25 mouse cellular contexts compared by ENCODE assay signal in genomic region chr9:49704196-49704967, GRCm38 (mm10).
DNase-seq lines count a peak whose midpoint lies in the region; ATAC-seq and TF ChIP-seq lines count a peak whose summit lies in the region.
"Had no signal": no experiment of that assay in that cellular context is flagged by ENCODE, and none has a peak within 500 bp of the region (broad histone marks: within the 10 kb centered on the region; RNA-seq: fewer than 3 reads in every experiment).

No protein-coding gene starts in this region.

- peaks cover 38% of the 10 kb centered on the region for H3K4me1 ChIP-seq in hindbrain, embryonic 13.5 days (replicated peaks)
- no peaks in the 10 kb centered on the region for H3K4me1 ChIP-seq in hindbrain, embryonic 11.5 days (replicated peaks; ENCODE audit: control insufficient read depth, insufficient read depth, low read length)
- no peaks in the 10 kb centered on the region for H3K4me1 ChIP-seq in liver, postnatal 0 days (ENCODE audit: insufficient read depth)
- no peaks in the 10 kb centered on the region for H3K4me1 ChIP-seq in liver, embryonic 12.5 days
- H3K4me1 ChIP-seq in hindbrain, embryonic 16.5 days (ENCODE audit: control insufficient read depth, insufficient read depth, low read depth, low read length) = peaks cover 4% of the 10 kb centered on the region; the same call in 1 of the 2 replicates
- H3K4me1 ChIP-seq in forebrain, embryonic 16.5 days (replicated peaks; ENCODE audit: control insufficient read depth, insufficient read depth, low read length) = no peaks in the 10 kb centered on the region
- H3K4me1 ChIP-seq: embryonic facial prominence, embryonic 15.5 days; limb, embryonic 15.5 days; liver, embryonic 15.5 days had no signal

- peak overlapping the region; percentile 49 for H3K27ac ChIP-seq in hindbrain, embryonic 13.5 days
- no peak overlapping the region for H3K27ac ChIP-seq in hindbrain, embryonic 11.5 days (ENCODE audit: low read depth, low read length)
- no peak overlapping the region for H3K27ac ChIP-seq in liver, postnatal 0 days (ENCODE audit: low read depth)
- H3K27ac ChIP-seq in liver, embryonic 12.5 days = no peak overlapping the region
- no peak overlapping the region for H3K27ac ChIP-seq in hindbrain, embryonic 16.5 days (ENCODE audit: low read depth, low read length)
- no peak overlapping the region for H3K27ac ChIP-seq in forebrain, embryonic 16.5 days (ENCODE audit: low read length)
- H3K27ac ChIP-seq: embryonic facial prominence, embryonic 15.5 days; forebrain, embryonic 15.5 days; heart, adult 2 months; limb, embryonic 15.5 days; liver, embryonic 15.5 days; macrophage; stomach, postnatal 0 days had no signal

- no peak for TF ChIP-seq CTCF in liver, postnatal 0 days (IDR thresholded peaks at IDR 0.05; ENCODE audit: low read depth)

- no peak overlapping the region for H3K4me3 ChIP-seq in hindbrain, embryonic 13.5 days
- H3K4me3 ChIP-seq in hindbrain, embryonic 11.5 days (ENCODE audit: low read depth, low read length) = no peak overlapping the region
- no peak overlapping the region for H3K4me3 ChIP-seq in liver, postnatal 0 days (ENCODE audit: low read depth, low read length)
- no peak overlapping the region for H3K4me3 ChIP-seq in liver, embryonic 12.5 days
- no peak overlapping the region for H3K4me3 ChIP-seq in hindbrain, embryonic 16.5 days (ENCODE audit: low read length)
- H3K4me3 ChIP-seq in forebrain, embryonic 16.5 days (replicated peaks; ENCODE audit: low read length) = no peak overlapping the region
- H3K4me3 ChIP-seq: embryonic facial prominence, embryonic 15.5 days; forebrain, embryonic 15.5 days; heart, adult 2 months; limb, embryonic 15.5 days; liver, embryonic 15.5 days; myocyte had no signal

- peaks cover 15% of the 10 kb centered on the region for H3K36me3 ChIP-seq in hindbrain, embryonic 13.5 days
- no peaks in the 10 kb centered on the region for H3K36me3 ChIP-seq in hindbrain, embryonic 11.5 days (ENCODE audit: control insufficient read depth, insufficient read depth, low read length)
- no peaks in the 10 kb centered on the region for H3K36me3 ChIP-seq in liver, postnatal 0 days (replicated peaks; ENCODE audit: insufficient read depth, low read length)
- H3K36me3 ChIP-seq in liver, embryonic 12.5 days = no peaks in the 10 kb centered on the region
- H3K36me3 ChIP-seq in hindbrain, embryonic 16.5 days (ENCODE audit: control insufficient read depth, insufficient read depth, low read length) = peaks cover 4% of the 10 kb centered on the region; the same call in 1 of the 2 replicates
- H3K36me3 ChIP-seq in forebrain, embryonic 16.5 days (ENCODE audit: control insufficient read depth, insufficient read depth) = no peaks in the 10 kb centered on the region
- H3K36me3 ChIP-seq: embryonic facial prominence, embryonic 15.5 days; forebrain, embryonic 15.5 days; limb, embryonic 15.5 days; liver, embryonic 15.5 days had no signal

- no peak overlapping the region for H3K9ac ChIP-seq in hindbrain, embryonic 13.5 days
- no peak overlapping the region for H3K9ac ChIP-seq in hindbrain, embryonic 11.5 days (ENCODE audit: low read depth, low read length)
- H3K9ac ChIP-seq in liver, postnatal 0 days (replicated peaks) = no peak overlapping the region
- H3K9ac ChIP-seq in liver, embryonic 12.5 days = no peak overlapping the region
- no peak overlapping the region for H3K9ac ChIP-seq in hindbrain, embryonic 16.5 days (ENCODE audit: low read depth, low read length)
- H3K9ac ChIP-seq in forebrain, embryonic 16.5 days (replicated peaks; ENCODE audit: low read depth, low read length) = no peak overlapping the region
- H3K9ac ChIP-seq: embryonic facial prominence, embryonic 15.5 days; forebrain, embryonic 15.5 days; limb, embryonic 15.5 days; liver, embryonic 15.5 days had no signal

- no peaks in the 10 kb centered on the region for H3K9me3 ChIP-seq in hindbrain, embryonic 13.5 days
- H3K9me3 ChIP-seq in hindbrain, embryonic 11.5 days (ENCODE audit: control insufficient read depth, low read length) = no peaks in the 10 kb centered on the region
- no peaks in the 10 kb centered on the region for H3K9me3 ChIP-seq in liver, postnatal 0 days (ENCODE audit: low read length)
- H3K9me3 ChIP-seq in liver, embryonic 12.5 days (replicated peaks) = no peaks in the 10 kb centered on the region
- no peaks in the 10 kb centered on the region for H3K9me3 ChIP-seq in hindbrain, embryonic 16.5 days (ENCODE audit: control insufficient read depth, low read length)
- H3K9me3 ChIP-seq in forebrain, embryonic 16.5 days (ENCODE audit: control insufficient read depth, low read length) = no peaks in the 10 kb centered on the region
- H3K9me3 ChIP-seq: embryonic facial prominence, embryonic 15.5 days; forebrain, embryonic 15.5 days; limb, embryonic 15.5 days; liver, embryonic 15.5 days had no signal

- no peak for TF ChIP-seq EP300 in liver, postnatal 0 days (IDR thresholded peaks at IDR 0.05; ENCODE audit: low read depth)

- ATAC-seq in hindbrain, embryonic 13.5 days (ENCODE audit: low FRiP score) = 0 out of 2 replicates have a peak, but pooled peaks have one; percentile 25
- no peak for ATAC-seq in hindbrain, embryonic 11.5 days (ENCODE audit: low FRiP score)
- no peak for ATAC-seq in liver, postnatal 0 days
- ATAC-seq in liver, embryonic 12.5 days = no peak
- ATAC-seq in hindbrain, embryonic 16.5 days = peak; percentile 44; the same call in 1 of the 2 replicates
- no peak for ATAC-seq in forebrain, embryonic 16.5 days
- ATAC-seq: CD4-positive, CD25-positive, alpha-beta regulatory T cell, adult 4 months; forebrain, embryonic 15.5 days; inflammation-experienced regulatory T-cells, adult 6 months; lung, postnatal 0 days had no signal

- H3K27me3 ChIP-seq in hindbrain, embryonic 13.5 days = no peaks in the 10 kb centered on the region
- no peaks in the 10 kb centered on the region for H3K27me3 ChIP-seq in hindbrain, embryonic 11.5 days (ENCODE audit: control insufficient read depth, insufficient read depth, low read length)
- H3K27me3 ChIP-seq in liver, postnatal 0 days (ENCODE audit: insufficient read depth, low read length) = no peaks in the 10 kb centered on the region
- H3K27me3 ChIP-seq in liver, embryonic 12.5 days (replicated peaks) = no peaks in the 10 kb centered on the region
- no peaks in the 10 kb centered on the region for H3K27me3 ChIP-seq in hindbrain, embryonic 16.5 days (replicated peaks; ENCODE audit: control insufficient read depth, insufficient read depth, low read length)
- no peaks in the 10 kb centered on the region for H3K27me3 ChIP-seq in forebrain, embryonic 16.5 days (replicated peaks; ENCODE audit: control insufficient read depth, insufficient read depth, low read length)
- H3K27me3 ChIP-seq: embryonic facial prominence, embryonic 15.5 days; forebrain, embryonic 15.5 days; limb, embryonic 15.5 days; liver, embryonic 15.5 days had no signal

- 72% methylated on average over 9 of the region's 9 CpGs for WGBS in hindbrain, embryonic 13.5 days
- 81% methylated on average over 9 of the region's 9 CpGs for WGBS in hindbrain, embryonic 11.5 days
- WGBS in liver, postnatal 0 days (ENCODE audit: insufficient replicate concordance) = 78% methylated on average over 9 of the region's 9 CpGs
- WGBS in liver, embryonic 12.5 days (ENCODE audit: insufficient replicate concordance) = 69% methylated on average over 9 of the region's 9 CpGs
- 76% methylated on average over 9 of the region's 9 CpGs for WGBS in hindbrain, embryonic 16.5 days
- 86% methylated on average over 9 of the region's 9 CpGs for WGBS in forebrain, embryonic 16.5 days

- DNase-seq in hindbrain, embryonic 11.5 days (ENCODE audit: low spot score) = no peak
- peak; percentile 0 for DNase-seq in liver, postnatal 0 days
- DNase-seq in kidney, postnatal 36 days = peak; percentile 14 to 31
- no peak for DNase-seq in frontal cortex, adult 2 months (ENCODE audit: extremely low spot score in 1 of 2, low spot score in 1 of 2)
- DNase-seq: adrenal gland, postnatal 36 days; cerebellum, adult 9-11 months; gastrocnemius, postnatal 25 days; heart, adult 2 months; left cerebral cortex, postnatal 4 days; thymus, adult 2 months; thymus, postnatal 4 days had no signal

- no peak overlapping the region for H3K4me2 ChIP-seq in hindbrain, embryonic 13.5 days
- H3K4me2 ChIP-seq in hindbrain, embryonic 11.5 days (replicated peaks; ENCODE audit: low read depth, low read length) = no peak overlapping the region
- no peak overlapping the region for H3K4me2 ChIP-seq in liver, postnatal 0 days (ENCODE audit: low read depth, low read length)
- H3K4me2 ChIP-seq in liver, embryonic 12.5 days = no peak overlapping the region
- H3K4me2 ChIP-seq in hindbrain, embryonic 16.5 days (ENCODE audit: low read length) = no peak overlapping the region
- no peak overlapping the region for H3K4me2 ChIP-seq in forebrain, embryonic 16.5 days (ENCODE audit: low read length)
- H3K4me2 ChIP-seq: embryonic facial prominence, embryonic 15.5 days; forebrain, embryonic 15.5 days; limb, embryonic 15.5 days; liver, embryonic 15.5 days had no signal

Comparison
In these comparisons a context has a peak if more than half of its experiments do, and no peak if none do; other contexts are left out.
1. ATAC-seq: peak in hindbrain, embryonic 13.5 days (single experiment) and hindbrain, embryonic 16.5 days (single experiment); none in hindbrain, embryonic 11.5 days (single experiment), liver, postnatal 0 days (single experiment), liver, embryonic 12.5 days (single experiment) and forebrain, embryonic 16.5 days (single experiment).
2. DNase-seq: peak in liver, postnatal 0 days (single experiment) and kidney, postnatal 36 days (2 of 2); none in hindbrain, embryonic 11.5 days (single experiment) and frontal cortex, adult 2 months (0 of 2).